Mouse (Mus musculus): ENCODE measurements at regions not wholly inside any gene's neighbourhood (a gene's known extent, or its start where the extent isn't known, plus 50 kb on each side); places are given as distances from the start of the nearest gene placed in this dataset.

DNA sequence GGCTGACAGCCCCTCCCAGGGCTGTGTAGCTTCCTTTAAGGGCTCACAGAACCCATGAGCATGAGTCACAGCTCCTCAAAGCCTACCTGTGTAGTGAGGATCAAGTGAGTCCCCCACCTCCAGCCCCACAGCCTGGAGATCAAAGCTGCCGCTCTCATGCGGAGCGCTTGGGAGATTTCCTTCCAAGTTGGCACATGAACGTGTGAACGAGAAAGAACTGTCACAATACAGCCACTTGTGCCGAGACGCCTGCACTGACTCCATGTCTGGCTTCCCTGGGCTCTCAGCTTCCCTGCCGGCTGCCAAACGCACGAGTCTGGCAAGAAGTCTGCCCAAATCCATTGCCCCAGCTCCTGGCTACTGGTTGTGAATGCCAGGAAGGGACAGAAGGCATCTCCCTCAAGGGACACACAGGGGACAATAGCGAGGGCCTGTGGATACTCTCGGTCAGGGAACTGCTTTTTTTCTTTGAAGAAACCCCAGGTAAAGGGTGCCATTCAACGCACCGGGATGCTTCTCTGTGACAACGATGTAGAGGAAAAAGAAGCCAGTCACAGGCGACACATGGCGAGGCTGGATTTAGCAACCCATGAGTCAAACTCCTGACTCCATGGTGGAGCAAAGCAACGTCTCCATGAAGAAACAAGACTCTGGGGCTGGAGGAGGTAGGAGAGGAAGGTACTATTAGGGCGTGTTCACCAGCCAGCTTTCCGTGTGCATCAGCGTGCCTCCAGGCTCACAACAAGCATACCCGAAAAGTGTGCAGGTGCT lies 410.2 kb downstream of the Sox9 start:
- Histone ChIP-seq H3K27me3 (ENCODE audit: control insufficient read depth, insufficient read depth, low read length) (no peaks in the 10 kb centered on the region), H3K36me3 (ENCODE audit: control insufficient read depth, insufficient read depth, low read length) (no peaks in the 10 kb centered on the region), H3K79me2 (ENCODE audit: control insufficient read depth, insufficient read depth, low read length) (peaks cover 3% of the 10 kb centered on the region; the same call in 1 of the 2 replicates), H3K9ac (ENCODE audit: low read depth, low read length) (no peak overlapping the region), H3K27ac (replicated peaks; ENCODE audit: insufficient read depth, low read depth, low read length) (no peak overlapping the region), H3K4me1 (ENCODE audit: control insufficient read depth, insufficient read depth, low read length) (peaks cover 12% of the 10 kb centered on the region), H3K4me3 (ENCODE audit: insufficient read depth, low read depth, low read length) (no peak overlapping the region)
- TF ChIP-seq CTCF (IDR thresholded peaks at IDR 0.05; ENCODE audit: low read depth, low read length): no peak
- no peak for TF ChIP-seq POLR2A (IDR thresholded peaks at IDR 0.05; ENCODE audit: extremely low read depth, insufficient read depth, low read length)
- no peak for DNase-seq (ENCODE audit: extremely low read depth, low read depth, low spot score)
- 82% methylated on average over 22 of the region's 22 CpGs for WGBS

DNA sequence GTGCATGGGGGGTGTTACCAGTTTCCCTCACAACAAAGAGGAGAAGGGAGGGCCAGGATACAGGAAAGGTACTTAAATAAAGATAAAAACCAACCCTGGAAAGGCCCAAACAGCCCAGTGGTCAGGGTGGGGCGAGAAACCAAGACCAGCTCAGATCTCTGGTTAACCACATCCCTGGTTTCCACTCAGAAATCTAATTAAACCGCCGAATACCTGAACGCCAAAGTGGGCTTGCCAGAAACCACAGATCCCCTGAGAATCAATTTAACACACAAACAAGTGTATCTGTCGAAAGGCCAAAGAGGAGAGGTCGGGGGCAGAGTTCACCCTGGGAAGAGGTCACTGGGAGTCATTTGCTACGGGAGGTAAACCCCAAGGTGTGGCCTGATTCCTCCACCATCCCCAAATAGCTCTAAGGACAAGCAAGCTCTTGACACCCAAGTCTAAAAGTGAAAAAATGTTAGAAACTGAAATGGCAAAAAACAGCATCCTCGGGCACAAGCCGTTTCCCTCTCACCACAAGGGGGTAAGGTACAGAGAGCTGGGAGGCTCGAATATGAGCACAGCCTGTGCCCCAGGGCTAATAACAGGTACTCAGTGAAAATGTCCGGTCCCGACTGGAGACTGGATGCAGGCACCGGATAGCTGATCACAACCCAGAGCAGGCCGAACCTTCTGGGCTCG lies 412.3 kb downstream of the Sox9 start:
- peaks cover 12% of the 10 kb centered on the region for H3K4me1 ChIP-seq (ENCODE audit: control insufficient read depth, insufficient read depth, low read length)
- H3K27me3 ChIP-seq (ENCODE audit: control insufficient read depth, insufficient read depth, low read length): no peaks in the 10 kb centered on the region
- H3K36me3 ChIP-seq (ENCODE audit: control insufficient read depth, insufficient read depth, low read length): no peaks in the 10 kb centered on the region
- H3K9ac ChIP-seq (ENCODE audit: low read depth, low read length): no peak overlapping the region
- peak; percentile 70 for DNase-seq (ENCODE audit: extremely low read depth, low read depth, low spot score)
- H3K27ac ChIP-seq (replicated peaks; ENCODE audit: insufficient read depth, low read depth, low read length): peak overlapping the region; percentile 28; the same call in 1 of the 2 replicates
- 44% methylated on average over 15 of the region's 15 CpGs for WGBS
- TF ChIP-seq POLR2A (IDR thresholded peaks at IDR 0.05; ENCODE audit: extremely low read depth, insufficient read depth, low read length): no peak
- no peak for TF ChIP-seq CTCF (IDR thresholded peaks at IDR 0.05; ENCODE audit: low read depth, low read length)
- peaks cover 3% of the 10 kb centered on the region; the same call in 1 of the 2 replicates for H3K79me2 ChIP-seq (ENCODE audit: control insufficient read depth, insufficient read depth, low read length)
- no peak overlapping the region for H3K4me3 ChIP-seq (ENCODE audit: insufficient read depth, low read depth, low read length)
